Mouse (Mus musculus) lung, adult 2 months (tissue): ENCODE data around the gene Trub1. TPM values are rescaled to one million over a fixed set of nuclear protein-coding genes. Genes with fewer than 3 reads are reported as not detected.

Source experiments
- DNase-seq: peaks from one replicate; pipeline ENCODE4 v3.0.0; 2022
- H3K4me1 ChIP-seq: fragments of 200-500 bp; 2 replicates; pipeline ENCODE4 v1.6.1; 2011; ENCODE audit warnings: low read length; ENCODE audit not compliant: control insufficient read depth, insufficient read depth
- H3K4me3 ChIP-seq: fragments of 200-500 bp; replicated peaks from 2 replicates; pipeline ENCODE3; 2011; ENCODE audit warnings: low read depth, mild to moderate bottlenecking, control low read depth, low read length; ENCODE audit errors: extremely low read depth
- CTCF ChIP-seq: fragments of 200-500 bp; IDR thresholded peaks from 2 replicates; pipeline ENCODE4 v1.5.1; 2011; ENCODE audit warnings: mild to moderate bottlenecking, low read length, control low read depth; ENCODE audit not compliant: insufficient read depth
- POLR2A ChIP-seq: fragments of 200-500 bp; IDR thresholded peaks from 2 replicates; pipeline ENCODE4 v1.6.1; 2011; ENCODE audit warnings: low read depth, mild to moderate bottlenecking, control low read depth, low read length, borderline replicate concordance; ENCODE audit errors: extremely low read depth
- WGBS: fragments of 180-500 bp; shearing (Covaris S2); methylation state at CpG from one replicate; pipeline ENCODE4 v1.1.7; 2018; 5-methylcytosine and 5-hydroxymethylcytosine counted together
- polyA plus RNA-seq: library from polyadenylated mRNA; depleted of rRNA; stranded (reverse); fragments of >200 nt; gene quantifications from 2 replicates; pipeline ENCODE4 v1.2.3, GENCODE M21; 2012

Gene Trub1
- polyA plus RNA-seq, 1 experiment: 3.4 TPM

DNA sequence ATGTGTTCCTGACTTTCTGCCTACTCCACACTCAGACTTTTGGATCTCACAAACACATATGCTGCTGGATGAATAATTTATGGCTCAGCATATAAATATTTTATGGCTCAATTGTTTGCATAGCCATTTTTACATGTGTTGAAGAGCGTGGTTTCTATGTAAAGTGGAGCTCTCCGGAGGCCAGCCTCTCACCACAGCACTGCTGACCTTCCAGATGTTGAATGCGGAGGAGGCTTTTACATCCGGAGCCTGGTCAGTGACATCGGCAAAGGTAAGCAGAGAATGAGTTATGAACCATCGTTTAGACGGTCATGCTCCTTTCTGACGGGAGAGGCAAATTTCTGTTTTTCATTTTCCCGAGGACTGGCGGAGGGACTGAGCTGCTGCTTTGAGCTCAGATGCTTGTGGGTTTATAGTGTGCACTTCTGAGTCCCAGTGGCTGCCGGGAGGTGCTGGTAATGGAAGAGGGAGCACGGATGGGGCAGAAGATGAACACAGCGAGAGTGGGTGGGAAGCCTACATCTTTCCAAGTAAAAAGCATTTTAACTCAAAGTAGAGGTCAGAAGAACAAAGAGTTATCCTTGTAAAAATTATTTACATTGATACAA lies 34.4 kb downstream of the Trub1 start:
- no peak overlapping the region for H3K4me3 ChIP-seq
- no peak for TF ChIP-seq CTCF
- no peak for TF ChIP-seq POLR2A
- 74% methylated on average over 13 of the region's 13 CpGs for WGBS
- no peak for DNase-seq
- no peaks in the 10 kb centered on the region for H3K4me1 ChIP-seq

- DNase-seq: no peak
- TF ChIP-seq POLR2A (no peak), CTCF (no peak)
- no peaks in the 10 kb centered on the region for H3K4me1 ChIP-seq
- H3K4me3 ChIP-seq: no peak overlapping the region
- 80% methylated on average over 7 of the region's 7 CpGs for WGBS
Observed at GRCm38 (mm10) chr19:57489527-57489926, 36.8 kb downstream of the Trub1 start.

GRCm38 (mm10) chr19:57491030-57491429 lies 38.3 kb downstream of the Trub1 start:
- no peak for DNase-seq
- no peak overlapping the region for H3K4me3 ChIP-seq
- 54% methylated on average over 8 of the region's 8 CpGs for WGBS
- no peaks in the 10 kb centered on the region for H3K4me1 ChIP-seq
- TF ChIP-seq CTCF (no peak), POLR2A (no peak)

DNA sequence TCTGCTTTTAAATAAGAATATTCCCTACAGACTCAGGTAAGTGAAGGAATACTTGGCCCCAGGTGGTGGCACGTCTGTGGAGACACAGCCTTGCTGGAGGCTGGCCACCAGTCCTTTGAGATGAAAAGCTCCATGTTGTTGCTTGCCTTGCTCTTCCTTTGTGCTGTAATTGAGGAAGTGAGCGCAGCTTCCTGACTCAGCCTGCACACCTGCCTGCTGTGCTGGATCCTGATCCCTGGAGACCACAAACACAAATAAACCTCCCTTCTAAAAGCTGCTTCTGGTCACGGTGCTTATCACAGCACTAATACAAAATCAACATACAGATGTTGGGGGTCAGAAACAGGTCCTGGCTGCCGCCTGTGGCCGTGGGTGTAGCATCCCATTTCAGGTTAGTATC lies 41.3 kb downstream of the Trub1 start:
- DNase-seq: no peak
- 65% methylated on average over 5 of the region's 5 CpGs for WGBS
- TF ChIP-seq POLR2A (no peak), CTCF (no peak)

GRCm38 (mm10) chr19:57498110-57498743 lies 45.5 kb downstream of the Trub1 start:
- TF ChIP-seq POLR2A: no peak
- no peak for TF ChIP-seq CTCF
- WGBS: 60% methylated on average over 10 of the region's 10 CpGs
- no peak overlapping the region for H3K4me3 ChIP-seq
- H3K4me1 ChIP-seq: no peaks in the 10 kb centered on the region
- no peak for DNase-seq

More for the DNA sequence above, 41.3 kb downstream of the Trub1 start:
- no peak overlapping the region for H3K4me3 ChIP-seq
- no peaks in the 10 kb centered on the region for H3K4me1 ChIP-seq

DNA sequence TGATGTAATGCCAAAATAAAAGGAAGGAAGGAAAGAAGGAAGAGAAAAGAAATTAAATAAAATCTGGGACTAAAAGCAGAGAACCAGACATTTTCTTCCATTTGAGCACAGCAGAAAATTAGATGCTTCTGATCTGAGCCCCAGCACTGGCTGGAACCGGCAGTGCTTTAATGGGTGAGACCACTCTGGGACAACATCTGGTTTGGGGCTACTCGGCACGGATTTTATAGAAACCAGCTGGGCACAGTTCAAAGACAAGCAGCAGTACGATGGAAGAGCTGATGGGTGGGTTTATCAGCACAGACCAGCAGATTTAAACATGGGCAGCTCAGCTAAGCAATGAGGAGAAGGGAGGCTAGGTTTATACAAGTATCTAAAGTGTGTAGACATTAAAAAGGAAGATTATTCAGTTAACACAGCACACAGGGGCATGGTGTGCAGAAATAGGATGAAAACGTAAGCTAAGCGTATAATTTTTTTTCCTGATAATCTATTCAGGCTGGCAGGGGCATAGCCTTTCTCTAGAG lies 46.2 kb downstream of the Trub1 start:
- TF ChIP-seq POLR2A (no peak), CTCF (no peak)
- 66% methylated on average over 6 of the region's 6 CpGs for WGBS
- DNase-seq: no peak
- H3K4me3 ChIP-seq: no peak overlapping the region
- H3K4me1 ChIP-seq: no peaks in the 10 kb centered on the region

DNA sequence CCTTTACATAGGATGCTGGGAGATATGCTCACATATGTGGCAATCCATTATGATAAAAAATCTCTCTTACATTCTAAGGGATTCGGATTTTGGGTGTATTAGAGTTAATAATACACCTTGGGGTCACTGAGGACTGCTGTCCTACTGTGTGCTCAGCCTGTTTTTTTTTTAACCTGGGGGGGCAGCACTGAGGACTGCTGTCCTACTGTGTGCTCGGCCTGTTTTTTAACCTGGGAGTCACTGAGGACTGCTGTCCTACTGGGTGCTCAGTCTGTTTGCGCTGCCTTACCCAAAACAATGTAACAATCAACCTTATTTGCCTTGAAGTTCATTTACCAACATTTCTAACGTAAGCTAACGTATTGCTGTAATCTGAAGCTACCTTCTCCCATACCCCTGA lies 47.5 kb downstream of the Trub1 start:
- no peak for TF ChIP-seq POLR2A
- TF ChIP-seq CTCF: no peak
- 96% methylated on average over 5 of the region's 5 CpGs for WGBS
- Histone ChIP-seq H3K4me1 (no peaks in the 10 kb centered on the region), H3K4me3 (no peak overlapping the region)
- DNase-seq: no peak

GRCm38 (mm10) chr19:57503144-57503543 lies 50.4 kb downstream of the Trub1 start:
- TF ChIP-seq CTCF: no peak
- no peak for TF ChIP-seq POLR2A

DNA sequence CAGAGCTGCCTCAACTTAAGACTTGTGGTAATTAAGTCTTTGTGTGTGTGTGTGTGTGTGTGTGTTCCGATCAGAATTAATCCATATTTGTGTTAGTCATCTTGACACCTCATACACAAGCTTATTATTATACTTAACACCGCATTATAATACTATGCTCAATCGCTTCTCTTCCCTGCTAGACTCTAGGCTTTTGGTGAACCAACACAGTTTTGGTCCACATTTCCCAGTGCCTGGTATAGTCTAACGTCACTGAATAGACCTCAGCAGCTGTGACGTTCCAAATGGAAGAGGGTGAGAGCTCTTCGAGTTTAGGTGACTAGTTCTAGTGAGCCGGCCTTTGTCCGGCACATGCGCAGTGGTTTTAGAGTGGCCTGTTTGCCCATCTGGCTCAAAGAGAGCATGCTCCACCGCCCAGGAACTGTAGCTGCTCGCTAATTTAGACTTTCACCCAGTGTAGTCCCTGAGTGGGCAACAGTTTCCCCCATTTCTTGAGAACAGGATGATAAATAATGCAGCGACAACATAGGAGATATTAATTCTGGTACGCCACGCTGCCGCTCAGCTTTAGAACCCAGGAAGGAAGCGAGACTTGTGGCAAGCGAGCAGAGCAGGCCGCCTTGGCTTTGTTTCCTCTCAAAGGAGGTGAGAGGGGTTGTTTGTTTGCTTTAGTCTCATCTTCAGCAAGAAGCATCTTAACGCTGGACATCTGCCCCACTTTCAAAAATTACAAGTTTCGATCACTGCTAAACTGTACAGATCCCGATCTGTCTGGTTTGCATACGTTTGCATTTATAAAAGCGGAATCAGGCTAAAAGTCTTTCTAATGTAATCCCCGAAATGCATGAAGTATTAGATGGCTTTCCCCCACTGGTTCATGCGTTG lies 52.6 kb downstream of the Trub1 start:
- TF ChIP-seq CTCF (no peak), POLR2A (no peak)
- DNase-seq: no peak
- no peak overlapping the region for H3K4me3 ChIP-seq
- peaks cover 7% of the 10 kb centered on the region for H3K4me1 ChIP-seq
- WGBS: 82% methylated on average over 25 of the region's 25 CpGs

More at GRCm38 (mm10) chr19:57503144-57503543, 50.4 kb downstream of the Trub1 start:
- DNase-seq: no peak
- Histone ChIP-seq H3K4me1 (no peaks in the 10 kb centered on the region), H3K4me3 (no peak overlapping the region)
- WGBS: 53% methylated on average over 6 of the region's 6 CpGs

DNA sequence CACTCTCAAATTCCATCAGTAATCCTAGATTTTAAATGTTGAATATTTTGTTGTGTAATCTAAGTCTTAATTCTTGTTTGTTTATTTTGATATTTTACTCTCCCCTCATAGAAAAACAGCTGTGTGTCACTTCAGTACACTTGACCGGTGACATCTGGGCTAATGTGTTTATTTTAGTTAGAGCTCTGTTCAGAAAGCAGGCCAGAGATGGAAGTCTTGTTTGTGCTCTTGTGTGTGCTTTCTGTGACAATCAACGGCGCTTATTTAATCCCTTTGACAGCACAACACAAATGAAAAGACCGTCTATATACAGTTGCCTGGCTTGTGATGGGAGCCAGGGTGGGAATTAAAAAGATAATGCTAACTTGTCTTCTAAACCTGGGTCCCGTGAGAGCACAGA lies 53.9 kb downstream of the Trub1 start:
- Histone ChIP-seq H3K4me1 (peaks cover 7% of the 10 kb centered on the region), H3K4me3 (no peak overlapping the region)
- DNase-seq: no peak
- 48% methylated on average over 5 of the region's 5 CpGs for WGBS
- TF ChIP-seq POLR2A: no peak
- no peak for TF ChIP-seq CTCF
